Mouse (Mus musculus): ENCODE measurements around the gene Efcab2. TPM values are rescaled to one million over a fixed set of nuclear protein-coding genes. Genes with fewer than 3 reads are reported as not detected.

Gene Efcab2
- polyA plus RNA-seq (2017; shearing (Covaris generic)) = 4.5 TPM

GRCm38 (mm10) chr1:178405951-178406711, at the start of gene Efcab2:
TSS of gene Efcab2 (plus strand) at chr1:178406085.

GRCm38 (mm10) chr1:178528431-178529351, 122.8 kb downstream of the Efcab2 start, which contains the start of gene Kif26b:
TSS of gene Kif26b (plus strand) at chr1:178529125.

Other genes with a start within 250 kb of the Efcab2 start
- gene Desi2, start 218.7 kb upstream of the Efcab2 start, polyA plus RNA-seq (2017; shearing (Covaris generic)) = 36.8 TPM
- 114 TPM for gene Cox20, start 87.0 kb upstream of the Efcab2 start, polyA plus RNA-seq (2017; shearing (Covaris generic))
- 843 TPM for gene Hnrnpu, start 68.3 kb upstream of the Efcab2 start, polyA plus RNA-seq (2017; shearing (Covaris generic))
- 0.11 TPM for gene Kif26b, start 123.0 kb downstream of the Efcab2 start, polyA plus RNA-seq (2017; shearing (Covaris generic))